ENCODE assay signal across 12 mouse cellular contexts in genomic region chr6:6909586-6909985, GRCm38 (mm10). TPM values are rescaled to one million over a fixed set of nuclear protein-coding genes. Genes with fewer than 3 reads are reported as not detected.
DNase-seq lines count a peak whose midpoint lies in the region; ATAC-seq lines count a peak whose summit lies in the region.
"Had no signal": no experiment of that assay in that cellular context is flagged by ENCODE, and none has a peak within 500 bp of the region (broad histone marks: within the 10 kb centered on the region; RNA-seq: fewer than 3 reads in every experiment).

No protein-coding gene starts in this region.

- intact Hi-C loops in heart, postnatal 25 days (cut with DNase I), result no loop called here

- no peak for ATAC-seq in forebrain, embryonic 14.5 days
- ATAC-seq in forebrain, embryonic 15.5 days (replicated peaks), result no peak

- no peaks in the 10 kb centered on the region for H3K4me1 ChIP-seq in forebrain, embryonic 14.5 days (ENCODE audit: control insufficient read depth, insufficient read depth, low read length)
- H3K4me1 ChIP-seq in forebrain, embryonic 15.5 days, result no peaks in the 10 kb centered on the region
- no peaks in the 10 kb centered on the region for H3K4me1 ChIP-seq in midbrain, embryonic 10.5 days
- H3K4me1 ChIP-seq: neural tube, embryonic 15.5 days had no signal

- DNase-seq in forebrain, embryonic 14.5 days (ENCODE audit: low spot score), result peak; percentile 8
- DNase-seq in adrenal gland, postnatal 25 days, result peak; percentile 53
- DNase-seq in heart, postnatal 25 days (ENCODE audit: low spot score), result peak; percentile 59
- DNase-seq in lung, postnatal 4 days, result peak; percentile 47 to 49
- DNase-seq in cerebellum, postnatal 36 days, result no peak
- no peak for DNase-seq in midbrain, embryonic 10.5 days (ENCODE audit: low spot score)
- DNase-seq in yolk sac, embryonic 10.5 days (ENCODE audit: low spot score), result no peak
- DNase-seq: thymus, postnatal 25 days had no signal

- H3K9me3 ChIP-seq in forebrain, embryonic 14.5 days (replicated peaks; ENCODE audit: control insufficient read depth, low read length), result no peaks in the 10 kb centered on the region
- H3K9me3 ChIP-seq in forebrain, embryonic 15.5 days, result no peaks in the 10 kb centered on the region
- H3K9me3 ChIP-seq in midbrain, embryonic 10.5 days (replicated peaks), result no peaks in the 10 kb centered on the region
- H3K9me3 ChIP-seq: neural tube, embryonic 15.5 days had no signal

- H3K4me2 ChIP-seq in forebrain, embryonic 14.5 days (ENCODE audit: low read length), result no peak overlapping the region
- H3K4me2 ChIP-seq in forebrain, embryonic 15.5 days (replicated peaks), result no peak overlapping the region
- H3K4me2 ChIP-seq: neural tube, embryonic 15.5 days had no signal

- WGBS in forebrain, embryonic 14.5 days, result 54% methylated on average over 8 of the region's 8 CpGs
- 57% methylated on average over 8 of the region's 8 CpGs for WGBS in forebrain, embryonic 15.5 days
- WGBS in midbrain, embryonic 10.5 days, result 90% methylated on average over 8 of the region's 8 CpGs

- no peak overlapping the region for H3K4me3 ChIP-seq in forebrain, embryonic 14.5 days (ENCODE audit: low read depth, low read length)
- no peak overlapping the region for H3K4me3 ChIP-seq in forebrain, embryonic 15.5 days
- no peak overlapping the region for H3K4me3 ChIP-seq in midbrain, embryonic 10.5 days
- H3K4me3 ChIP-seq: neural tube, embryonic 15.5 days had no signal

- no peaks in the 10 kb centered on the region for H3K27me3 ChIP-seq in forebrain, embryonic 14.5 days (replicated peaks; ENCODE audit: control insufficient read depth, insufficient read depth, low read length)
- no peaks in the 10 kb centered on the region for H3K27me3 ChIP-seq in forebrain, embryonic 15.5 days
- H3K27me3 ChIP-seq in midbrain, embryonic 10.5 days (ENCODE audit: low read depth, poor library complexity, severe bottlenecking), result no peaks in the 10 kb centered on the region
- H3K27me3 ChIP-seq: neural tube, embryonic 15.5 days had no signal

- no peaks in the 10 kb centered on the region for H3K36me3 ChIP-seq in forebrain, embryonic 14.5 days (ENCODE audit: control insufficient read depth, insufficient read depth, low read length)
- no peaks in the 10 kb centered on the region for H3K36me3 ChIP-seq in forebrain, embryonic 15.5 days
- H3K36me3 ChIP-seq in midbrain, embryonic 10.5 days, result no peaks in the 10 kb centered on the region
- H3K36me3 ChIP-seq: neural tube, embryonic 15.5 days had no signal

- H3K27ac ChIP-seq in forebrain, embryonic 14.5 days (ENCODE audit: low read depth, low read length), result no peak overlapping the region
- no peak overlapping the region for H3K27ac ChIP-seq in forebrain, embryonic 15.5 days (replicated peaks)
- no peak overlapping the region for H3K27ac ChIP-seq in midbrain, embryonic 10.5 days (replicated peaks)
- H3K27ac ChIP-seq: neural tube, embryonic 15.5 days had no signal

- no peak overlapping the region for H3K9ac ChIP-seq in forebrain, embryonic 14.5 days (ENCODE audit: low read length)
- H3K9ac ChIP-seq in forebrain, embryonic 15.5 days (replicated peaks), result no peak overlapping the region
- H3K9ac ChIP-seq: neural tube, embryonic 15.5 days had no signal

RNA-seq across cellular contexts. Expression of gene Dlx5, which starts 27.7 kb away (rescaled TPM):
- 55.7 and 77.2 TPM in 2 replicates for polyA plus RNA-seq in forebrain, embryonic 14.5 days (2014; fragmentation: Nextera tagmentation; extraction: Ambion mirVana)
- 81.5 and 84.7 TPM in 2 replicates for polyA plus RNA-seq in forebrain, embryonic 15.5 days (2015; fragmentation: Nextera tagmentation; extraction: Ambion mirVana)
- not detected in 2 replicates for total RNA-seq in adrenal gland, postnatal 25 days (2021)
- under 1 TPM in 1 of 2 experiments, not detected in 1; 0.34 TPM for total RNA-seq in heart, postnatal 25 days (2021)
- polyA plus RNA-seq in midbrain, embryonic 10.5 days (2016; fragmentation: Nextera tagmentation; extraction: Ambion mirVana), result 4.5 and 8.9 TPM in 2 replicates
- total RNA-seq: liver, adult 2 months had no signal
- polyA plus RNA-seq: C2C12; liver, adult 2 months had no signal

RNA-seq across cellular contexts. Expression of gene Sdhaf3, which starts 46.2 kb away (rescaled TPM):
- polyA plus RNA-seq in forebrain, embryonic 14.5 days (2014; fragmentation: Nextera tagmentation; extraction: Ambion mirVana), result 7.4 and 7.6 TPM in 2 replicates
- 6.1 and 6.9 TPM in 2 replicates for polyA plus RNA-seq in forebrain, embryonic 15.5 days (2015; fragmentation: Nextera tagmentation; extraction: Ambion mirVana)
- 6.4 and 6.8 TPM in 2 replicates for total RNA-seq in adrenal gland, postnatal 25 days (2021)
- 1 to 10 TPM; 4.1 to 4.4 TPM for total RNA-seq in heart, postnatal 25 days (2021)
- polyA plus RNA-seq in midbrain, embryonic 10.5 days (2016; fragmentation: Nextera tagmentation; extraction: Ambion mirVana), result 7.3 and 7.7 TPM in 2 replicates

RNA-seq across cellular contexts. Expression of gene Dlx6, which starts 46.5 kb away (rescaled TPM):
- 4.4 and 5.8 TPM in 2 replicates for polyA plus RNA-seq in forebrain, embryonic 14.5 days (2014; fragmentation: Nextera tagmentation; extraction: Ambion mirVana)
- 13.2 and 14.7 TPM in 2 replicates for polyA plus RNA-seq in forebrain, embryonic 15.5 days (2015; fragmentation: Nextera tagmentation; extraction: Ambion mirVana)
- total RNA-seq in adrenal gland, postnatal 25 days (2021), result 0.33 TPM in 1 of 2 replicates, not detected in the other
- not detected for total RNA-seq in heart, postnatal 25 days (2021)
- 0.48 and 0.79 TPM in 2 replicates for polyA plus RNA-seq in midbrain, embryonic 10.5 days (2016; fragmentation: Nextera tagmentation; extraction: Ambion mirVana)
- total RNA-seq: liver, adult 2 months had no signal
- polyA plus RNA-seq: C2C12; liver, adult 2 months; neural tube, embryonic 15.5 days had no signal

Comparison
In these comparisons a context has a peak if more than half of its experiments do, and no peak if none do; other contexts are left out.
1. DNase-seq: peak in forebrain, embryonic 14.5 days (single experiment), adrenal gland, postnatal 25 days (single experiment), heart, postnatal 25 days (single experiment) and lung, postnatal 4 days (2 of 2); none in cerebellum, postnatal 36 days (0 of 2), midbrain, embryonic 10.5 days (single experiment) and yolk sac, embryonic 10.5 days (single experiment).